In the genomic region with DNA sequence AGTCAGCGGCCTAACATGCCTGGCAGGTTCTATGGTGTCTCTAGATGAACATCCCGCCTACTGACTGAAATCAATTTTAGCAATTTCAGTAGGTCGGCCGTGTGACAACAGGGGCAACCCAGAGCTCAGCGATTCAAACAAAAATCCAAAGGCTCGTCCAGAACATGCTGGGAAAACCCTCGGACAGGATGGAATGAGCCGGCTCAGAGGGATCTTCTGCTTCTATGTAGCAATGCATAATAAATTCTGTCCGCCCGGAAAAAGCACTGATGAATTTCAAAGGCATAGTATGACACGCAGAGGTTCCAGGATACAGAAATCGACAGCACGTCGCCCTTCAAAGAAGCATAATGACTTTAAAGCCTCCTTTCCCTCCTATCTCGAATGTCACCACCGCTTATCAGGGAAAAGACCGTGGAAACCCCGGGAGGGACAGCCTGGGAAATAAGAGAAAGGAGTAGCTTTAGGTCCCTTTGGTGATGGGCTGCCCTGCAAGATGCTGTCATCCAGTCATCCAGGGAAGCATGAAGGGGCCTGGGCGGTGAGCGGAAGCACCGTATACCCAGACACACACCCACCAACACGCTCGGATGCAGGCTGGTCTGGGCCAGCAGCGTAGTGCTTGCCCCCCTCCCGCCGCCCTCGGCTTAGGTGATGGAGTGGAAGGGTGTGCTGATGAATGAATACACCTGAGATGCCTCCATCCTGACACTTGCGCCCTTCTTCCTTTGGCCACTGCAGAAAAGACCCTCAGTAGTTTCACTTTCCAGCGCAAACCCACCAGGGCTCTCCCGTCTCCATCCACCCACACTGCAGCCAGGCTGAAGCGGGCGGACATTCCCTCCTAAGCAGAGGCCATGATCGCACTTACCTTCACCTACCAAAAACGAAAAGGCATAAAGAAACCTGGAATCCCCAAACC, we compare ENCODE assay signal across 8 mouse cellular contexts. TPM values are rescaled to one million over a fixed set of nuclear protein-coding genes. Genes with fewer than 3 reads are reported as not detected.
DNase-seq lines count a peak whose midpoint lies in the region; ATAC-seq lines count a peak whose summit lies in the region.

No protein-coding gene starts in this region.

- peak overlapping the region; percentile 88 for H3K27ac ChIP-seq in forebrain, embryonic 12.5 days
- H3K27ac ChIP-seq in intestine, embryonic 14.5 days (ENCODE audit: low read depth): peak overlapping the region; percentile 88
- H3K27ac ChIP-seq in liver, embryonic 16.5 days (ENCODE audit: low read length): peak overlapping the region; percentile 94
- H3K27ac ChIP-seq in neural tube, embryonic 13.5 days (replicated peaks): peak overlapping the region; percentile 94

- peaks cover 20% of the 10 kb centered on the region for H3K4me1 ChIP-seq in forebrain, embryonic 12.5 days
- H3K4me1 ChIP-seq in intestine, embryonic 14.5 days (replicated peaks; ENCODE audit: control insufficient read depth, insufficient read depth, low read length): peaks cover 10% of the 10 kb centered on the region
- H3K4me1 ChIP-seq in liver, embryonic 16.5 days (ENCODE audit: control insufficient read depth, low read depth, low read length): peaks cover 36% of the 10 kb centered on the region
- H3K4me1 ChIP-seq in neural tube, embryonic 13.5 days (replicated peaks): peaks cover 35% of the 10 kb centered on the region

- H3K4me3 ChIP-seq in forebrain, embryonic 12.5 days (replicated peaks): peak overlapping the region; percentile 62
- H3K4me3 ChIP-seq in intestine, embryonic 14.5 days (ENCODE audit: low read depth, low read length): peak overlapping the region; percentile 74
- peak overlapping the region; percentile 87 for H3K4me3 ChIP-seq in liver, embryonic 16.5 days (ENCODE audit: low read depth, low read length)
- H3K4me3 ChIP-seq in neural tube, embryonic 13.5 days: peak overlapping the region; percentile 74

- H3K9ac ChIP-seq in forebrain, embryonic 12.5 days: peak overlapping the region; percentile 78
- peak overlapping the region; percentile 79 for H3K9ac ChIP-seq in intestine, embryonic 14.5 days (ENCODE audit: low read length)
- H3K9ac ChIP-seq in liver, embryonic 16.5 days (ENCODE audit: low read depth, low read length): peak overlapping the region; percentile 90
- H3K9ac ChIP-seq in neural tube, embryonic 13.5 days: peak overlapping the region; percentile 92

- under 1% methylated on average over 34 of the region's 34 CpGs for WGBS in forebrain, embryonic 12.5 days
- WGBS in intestine, embryonic 14.5 days: 1% methylated on average over 34 of the region's 34 CpGs
- 2% methylated on average over 33 of the region's 34 CpGs for WGBS in liver, embryonic 16.5 days (ENCODE audit: insufficient replicate concordance)
- WGBS in neural tube, embryonic 13.5 days: under 1% methylated on average over 34 of the region's 34 CpGs

- 0 out of 2 replicates have a peak, but pooled peaks cover 1% of the 10 kb centered on the region for H3K36me3 ChIP-seq in forebrain, embryonic 12.5 days (replicated peaks)
- no peaks in the 10 kb centered on the region for H3K36me3 ChIP-seq in intestine, embryonic 14.5 days (ENCODE audit: control insufficient read depth, insufficient read depth, low read length)
- H3K36me3 ChIP-seq in liver, embryonic 16.5 days (ENCODE audit: control insufficient read depth, insufficient read depth): no peaks in the 10 kb centered on the region
- no peaks in the 10 kb centered on the region; the same call in 1 of the 2 replicates for H3K36me3 ChIP-seq in neural tube, embryonic 13.5 days

- peak; percentile 44 to 57 for DNase-seq in layer of hippocampus, postnatal 10 days (ENCODE audit: low spot score in 2 of 2)
- DNase-seq in layer of hippocampus, adult 11-12 months (ENCODE audit: low spot score): no peak
- peak; percentile 84 for DNase-seq in intestine, embryonic 14.5 days (ENCODE audit: low spot score)
- peak; percentile 57 for DNase-seq in thymus, postnatal 0 days (ENCODE audit: low spot score)

- H3K4me2 ChIP-seq in forebrain, embryonic 12.5 days: peak overlapping the region; percentile 81
- H3K4me2 ChIP-seq in intestine, embryonic 14.5 days (ENCODE audit: low read length): peak overlapping the region; percentile 89
- peak overlapping the region; percentile 77 for H3K4me2 ChIP-seq in liver, embryonic 16.5 days (ENCODE audit: low read depth, low read length)
- peak overlapping the region; percentile 78 for H3K4me2 ChIP-seq in neural tube, embryonic 13.5 days

- H3K27me3 ChIP-seq in forebrain, embryonic 12.5 days: no peaks in the 10 kb centered on the region
- no peaks in the 10 kb centered on the region for H3K27me3 ChIP-seq in intestine, embryonic 14.5 days (replicated peaks; ENCODE audit: control insufficient read depth, insufficient read depth, low read length)
- H3K27me3 ChIP-seq in liver, embryonic 16.5 days (ENCODE audit: control insufficient read depth, insufficient read depth, low read depth, low read length): no peaks in the 10 kb centered on the region
- H3K27me3 ChIP-seq in neural tube, embryonic 13.5 days: no peaks in the 10 kb centered on the region

- H3K9me3 ChIP-seq in forebrain, embryonic 12.5 days: no peaks in the 10 kb centered on the region
- H3K9me3 ChIP-seq in intestine, embryonic 14.5 days (ENCODE audit: control insufficient read depth, low read length): no peaks in the 10 kb centered on the region
- H3K9me3 ChIP-seq in liver, embryonic 16.5 days (replicated peaks; ENCODE audit: control insufficient read depth, low read length): no peaks in the 10 kb centered on the region
- H3K9me3 ChIP-seq in neural tube, embryonic 13.5 days: no peaks in the 10 kb centered on the region

- ATAC-seq in cerebellum, adult (ENCODE audit: insufficient number of reproducible peaks, low FRiP score, low TSS enrichment): peak; percentile 51
- peak; percentile 56 for ATAC-seq in forebrain, embryonic 12.5 days (ENCODE audit: low FRiP score)
- ATAC-seq in intestine, embryonic 14.5 days (replicated peaks; ENCODE audit: low FRiP score, low TSS enrichment, low read depth): peak; percentile 51
- ATAC-seq in liver, embryonic 16.5 days (ENCODE audit: low read depth): peak; percentile 4; the same call in 1 of the 2 replicates
- ATAC-seq in neural tube, embryonic 13.5 days (ENCODE audit: low read depth): peak; percentile 74

RNA-seq across cellular contexts. Expression of a gene that starts 0.8 kb away (rescaled TPM):
- 100 to 1,000 TPM; 147 to 148 TPM for total RNA-seq in layer of hippocampus, postnatal 10 days (2021)
- polyA plus RNA-seq in forebrain, embryonic 12.5 days (2016; fragmentation: Nextera tagmentation; extraction: Ambion mirVana): 66.8 and 69.3 TPM in 2 replicates
- polyA plus RNA-seq in intestine, embryonic 14.5 days (2014; fragmentation: Nextera tagmentation; extraction: Ambion mirVana): 88.3 and 88.9 TPM in 2 replicates
- 37.7 and 39.6 TPM in 2 replicates for polyA plus RNA-seq in liver, embryonic 16.5 days (2015; fragmentation: Nextera tagmentation; extraction: Ambion mirVana)
- polyA plus RNA-seq in neural tube, embryonic 13.5 days (2015; fragmentation: Nextera tagmentation; extraction: Ambion mirVana): 105 and 117 TPM in 2 replicates
- 15.8 and 16.1 TPM in 2 replicates for polyA plus RNA-seq in thymus, postnatal 0 days (2015; fragmentation: Nextera tagmentation; extraction: Ambion mirVana)

Comparison
In these comparisons a context has a peak if more than half of its experiments do, and no peak if none do; other contexts are left out.
1. ATAC-seq: peak in every context shown above with its lines; median percentile 74 in neural tube, embryonic 13.5 days; 56 in forebrain, embryonic 12.5 days; 51 in cerebellum, adult; 51 in intestine, embryonic 14.5 days; 4 in liver, embryonic 16.5 days.